Mouse (Mus musculus) natural killer cell, adult 2 months (primary cell): Measurements from ENCODE around the gene Rps7.

Experiments used
- DNase-seq, 2 experiments: peaks; one replicate each; pipeline ENCODE4 v3.0.0; 2022; ENCODE audit warnings: low spot score in 2 of 2

The Rps7 gene

DNA sequence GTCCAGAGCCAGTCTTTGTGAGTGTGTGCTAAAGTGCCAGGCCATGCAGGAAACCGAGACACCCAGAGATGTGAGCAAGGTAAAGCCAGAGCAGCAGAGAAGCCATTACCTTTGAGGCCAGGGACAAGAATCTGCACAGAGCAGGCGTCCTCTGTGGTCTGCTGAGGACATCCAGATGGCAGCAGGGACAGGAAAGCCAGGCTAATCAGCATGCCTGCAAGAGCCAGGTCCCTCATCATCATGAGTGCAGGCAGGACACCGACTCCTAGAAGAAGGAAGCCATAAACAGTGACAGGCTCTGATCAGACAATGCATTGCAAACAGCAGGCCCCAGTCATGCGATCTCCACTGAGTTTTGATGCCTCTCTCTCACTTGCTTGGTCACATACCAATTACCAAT, 18.5 kb downstream of the Rps7 start:
- DNase-seq, result no peak

DNA sequence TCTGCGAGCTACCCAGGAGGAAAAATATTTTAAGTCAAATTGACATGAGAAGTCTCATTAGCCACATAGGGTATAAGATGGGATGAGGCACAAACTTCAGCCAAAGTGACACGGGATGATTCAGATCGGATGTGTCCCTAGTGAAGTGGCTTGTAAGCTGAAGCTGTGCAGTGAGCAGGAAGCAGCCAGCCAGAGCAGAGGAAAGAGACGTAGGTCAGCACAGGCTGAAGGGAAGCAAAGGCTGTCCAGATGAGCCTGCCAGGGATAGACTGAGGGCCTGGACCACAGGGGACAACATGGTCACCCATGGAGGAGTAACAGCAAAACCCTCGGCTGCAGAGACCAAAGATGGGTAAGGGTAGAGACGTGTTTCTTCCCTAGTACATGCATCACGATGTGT, 21.4 kb downstream of the Rps7 start:
- DNase-seq, result no peak

DNA sequence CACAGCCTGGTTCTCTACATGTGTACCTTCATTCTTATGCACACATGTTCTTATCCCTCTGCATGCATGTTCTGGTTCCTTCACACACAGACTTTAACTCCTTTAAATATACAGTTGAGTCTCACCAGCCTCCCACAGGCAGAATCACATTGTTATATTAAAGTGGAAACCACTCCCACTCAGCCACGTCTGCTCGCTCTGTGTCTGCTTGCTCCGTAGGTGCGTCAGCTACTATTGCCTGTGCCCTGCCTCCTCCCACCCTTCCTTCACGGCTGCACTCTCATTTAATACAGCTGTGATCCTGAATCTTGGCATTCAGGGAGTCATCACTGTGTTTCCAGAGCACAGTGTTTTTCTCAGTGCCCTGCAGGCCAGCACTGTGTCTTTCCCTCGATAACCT, 23.4 kb downstream of the Rps7 start:
- no peak for DNase-seq

DNA sequence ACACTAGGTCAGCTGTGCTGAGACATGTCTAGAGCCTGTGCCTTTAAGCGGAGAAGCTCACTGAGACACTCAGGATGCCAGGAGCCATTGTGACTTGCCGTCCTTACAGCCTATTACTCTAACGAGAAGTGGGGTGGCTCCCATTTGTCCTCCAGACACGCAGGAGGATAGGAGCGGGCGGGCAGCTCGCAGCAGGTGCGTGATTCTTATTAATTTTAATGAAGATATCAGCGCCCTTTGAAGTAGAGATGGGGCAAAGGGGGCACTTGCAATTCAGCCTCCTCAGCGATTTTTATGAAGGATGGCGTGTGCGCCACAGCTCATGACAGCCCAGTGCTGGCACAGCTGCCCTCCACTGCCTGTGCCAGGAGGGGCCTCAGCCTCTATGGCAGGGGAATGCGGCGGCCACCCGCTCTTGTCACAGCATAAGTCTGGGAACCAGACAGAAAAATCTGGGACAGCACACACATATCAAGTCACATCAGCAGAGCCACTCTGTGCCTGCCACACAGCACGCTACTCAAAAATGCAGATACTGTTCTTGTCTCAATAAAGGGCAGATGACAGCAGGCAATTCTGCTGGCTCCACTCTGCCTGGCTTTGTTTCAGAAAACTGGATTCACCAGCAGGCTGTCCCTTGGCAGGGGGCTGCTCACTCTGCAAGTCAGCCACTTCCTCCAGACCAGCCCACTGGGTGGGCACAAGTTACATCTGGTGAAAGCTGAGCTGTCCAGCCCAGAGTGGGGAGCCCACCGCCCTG, 28.0 kb downstream of the Rps7 start:
- DNase-seq, result no peak

DNA sequence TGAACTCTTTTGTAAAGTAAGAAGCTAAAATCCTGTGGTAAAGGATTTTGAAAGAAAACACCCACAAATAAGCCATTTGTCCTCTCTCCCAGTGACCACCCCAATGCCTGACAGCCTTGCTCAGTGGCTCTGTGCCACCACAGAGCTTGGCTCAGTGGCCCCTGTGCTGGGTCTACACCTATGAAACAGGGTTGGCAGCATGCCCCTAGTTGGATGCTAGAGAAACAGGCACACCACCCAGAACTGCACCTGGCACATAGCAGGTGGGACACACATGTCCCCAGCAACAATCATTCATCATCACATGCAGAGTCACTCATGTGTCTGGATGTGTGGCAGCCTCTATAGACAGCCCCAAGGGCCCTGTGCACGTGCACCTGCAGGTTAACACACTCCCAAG, 32.3 kb downstream of the Rps7 start:
- no peak for DNase-seq

DNA sequence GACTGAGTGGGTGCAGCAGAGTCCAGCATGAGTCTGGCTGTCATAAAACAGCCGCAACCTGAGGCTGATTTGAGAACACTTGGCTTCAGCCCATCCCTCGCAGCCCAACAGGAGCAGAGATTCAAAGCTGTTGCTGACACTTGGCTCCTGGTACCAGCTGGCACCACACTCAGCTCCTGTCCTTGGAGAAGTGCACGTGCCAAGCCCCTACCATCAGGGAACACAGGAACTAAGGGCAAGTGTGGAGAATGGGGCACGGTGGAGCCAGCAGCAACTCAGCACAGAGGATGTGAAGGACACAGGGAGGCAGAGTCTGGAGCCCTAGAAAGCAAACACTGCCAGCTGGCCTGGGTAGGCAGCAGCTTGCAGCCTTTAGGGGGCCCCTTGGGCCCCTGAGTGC, 33.5 kb downstream of the Rps7 start:
- no peak for DNase-seq

DNA sequence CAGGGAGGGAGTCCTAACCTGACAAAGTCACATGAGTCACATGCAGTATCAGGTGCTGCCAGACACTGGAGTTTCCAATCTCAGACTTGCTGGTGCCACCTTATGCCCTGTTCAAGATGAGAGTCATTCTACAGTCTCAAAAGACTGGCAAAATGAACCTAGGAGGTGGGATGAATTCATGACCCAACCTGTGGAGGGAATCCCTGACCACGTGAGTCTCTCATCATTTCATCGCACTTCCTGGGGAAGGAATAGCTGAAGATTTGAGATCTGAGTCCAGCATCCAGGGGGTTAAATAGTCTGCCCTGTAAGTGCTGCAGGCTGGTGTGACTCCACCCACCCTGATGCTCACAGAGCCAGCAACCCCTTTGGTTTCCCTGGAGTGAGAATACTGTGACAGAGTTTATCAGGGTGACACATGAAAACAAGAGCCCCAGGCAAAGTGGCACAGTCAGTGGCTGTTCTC, 37.2 kb downstream of the Rps7 start:
- DNase-seq, result no peak

DNA sequence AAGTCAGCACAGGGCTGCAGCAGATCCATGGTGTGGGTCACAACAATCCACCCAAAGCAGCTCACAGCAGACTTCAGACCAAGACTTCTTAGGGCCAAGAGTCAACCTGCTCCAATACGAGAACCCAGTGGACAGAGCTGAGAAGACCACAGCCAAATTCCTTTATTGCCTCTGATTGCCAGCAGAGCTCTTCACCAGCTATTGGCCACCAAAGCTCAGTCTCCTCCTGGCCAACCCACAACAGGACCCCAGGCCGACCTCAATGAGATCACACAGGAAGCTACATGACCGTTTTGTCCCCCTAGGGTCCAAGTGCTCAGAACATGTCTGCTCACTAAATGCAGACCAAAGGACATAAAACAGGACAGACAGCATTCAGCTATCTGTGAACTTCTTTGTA, 37.6 kb downstream of the Rps7 start:
- DNase-seq, result no peak

DNA sequence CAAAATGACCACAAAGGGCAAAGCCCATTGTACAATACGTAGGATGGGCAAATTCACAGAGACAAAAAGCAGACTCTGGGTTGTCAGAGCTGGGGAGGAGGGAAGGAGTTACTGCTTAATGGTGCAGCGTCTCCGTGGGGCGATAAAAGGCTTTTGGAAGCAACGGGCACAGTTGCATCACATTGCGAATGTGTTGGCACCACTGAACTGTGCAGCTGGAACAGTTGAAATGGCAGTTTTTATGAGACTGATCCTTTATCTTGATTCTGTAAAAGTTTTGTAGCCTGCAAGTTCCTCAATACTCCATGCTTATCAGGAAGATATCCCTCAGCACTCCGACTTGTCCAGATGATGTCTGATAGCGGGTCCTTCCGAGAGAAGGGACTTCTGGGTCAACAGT, 38.1 kb downstream of the Rps7 start:
- no peak for DNase-seq

DNA sequence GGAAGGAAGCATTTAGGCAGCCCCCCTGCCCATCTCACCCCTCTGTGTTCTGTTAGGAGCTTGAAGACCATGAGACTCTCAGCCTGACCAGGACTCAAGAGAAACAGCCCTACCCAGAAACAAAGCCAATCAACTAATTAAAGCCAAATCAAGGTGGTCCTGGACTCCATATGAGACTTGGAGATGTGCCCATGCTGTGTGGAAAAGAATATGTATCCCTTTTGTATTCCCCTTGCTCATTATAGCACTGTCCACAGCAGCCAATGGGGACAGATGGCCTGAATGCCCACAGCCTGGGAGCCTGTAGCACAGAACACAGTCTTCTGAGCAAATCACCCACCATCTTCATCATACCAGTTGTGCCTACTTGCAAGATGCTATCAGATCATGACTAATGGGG, 38.9 kb downstream of the Rps7 start:
- DNase-seq, result no peak

DNA sequence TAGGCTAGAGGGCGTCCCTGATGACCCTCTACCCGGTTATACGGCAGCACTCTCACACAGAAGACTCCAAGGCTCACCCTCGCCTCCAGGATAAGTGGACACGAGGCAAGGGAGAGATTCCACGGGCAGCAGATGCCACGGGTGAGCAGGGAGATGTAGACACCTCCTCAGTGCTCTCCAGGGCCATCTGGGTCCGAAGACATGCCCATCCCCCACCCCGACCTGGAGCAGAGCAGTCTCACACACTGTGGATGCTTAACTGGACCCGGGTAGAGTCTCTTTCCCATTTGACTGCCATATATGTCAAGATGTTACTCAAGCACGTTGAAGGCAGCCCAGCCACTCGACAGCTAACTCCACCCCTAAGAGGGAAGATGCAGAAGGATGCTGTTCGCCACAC, 45.3 kb downstream of the Rps7 start:
- no peak for DNase-seq

DNA sequence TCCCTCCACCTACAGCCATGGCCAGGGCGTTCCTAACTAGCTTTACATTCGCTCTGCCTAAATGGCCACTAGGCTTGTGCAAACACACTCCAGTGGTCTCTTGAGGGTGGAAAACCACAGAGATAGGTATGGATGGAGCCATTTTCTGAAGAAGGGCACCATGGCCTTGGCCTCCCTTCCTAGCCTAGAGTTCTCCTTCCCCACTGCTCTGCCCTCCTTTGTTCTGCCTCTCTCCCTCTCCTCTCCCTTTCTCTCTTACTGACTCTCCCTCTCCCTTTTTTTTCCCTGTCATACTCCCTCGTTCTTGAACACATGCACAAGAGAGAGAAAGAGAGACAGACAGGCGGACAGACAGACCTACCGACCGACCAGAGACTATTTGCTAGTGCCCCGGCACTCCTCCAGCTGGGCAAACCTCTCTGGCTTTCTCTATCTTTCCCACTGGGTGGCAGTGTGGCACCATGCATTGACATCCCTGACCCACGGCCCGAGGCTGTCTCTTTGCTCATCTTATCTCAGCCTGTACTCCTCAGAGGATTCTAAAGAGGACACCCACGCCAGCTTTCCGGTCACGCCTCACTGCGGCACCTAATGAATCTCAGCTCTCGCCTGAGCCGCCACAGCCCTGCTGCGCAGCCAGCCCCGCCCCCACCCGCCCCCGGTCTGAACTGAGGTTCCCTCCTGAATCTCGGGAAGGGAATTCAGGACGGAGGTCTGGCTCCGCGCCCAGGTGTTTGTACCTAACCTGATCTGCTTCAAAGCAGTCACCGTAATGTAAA, 46.5 kb downstream of the Rps7 start:
- DNase-seq, result peak; percentile 22 to 57

DNA sequence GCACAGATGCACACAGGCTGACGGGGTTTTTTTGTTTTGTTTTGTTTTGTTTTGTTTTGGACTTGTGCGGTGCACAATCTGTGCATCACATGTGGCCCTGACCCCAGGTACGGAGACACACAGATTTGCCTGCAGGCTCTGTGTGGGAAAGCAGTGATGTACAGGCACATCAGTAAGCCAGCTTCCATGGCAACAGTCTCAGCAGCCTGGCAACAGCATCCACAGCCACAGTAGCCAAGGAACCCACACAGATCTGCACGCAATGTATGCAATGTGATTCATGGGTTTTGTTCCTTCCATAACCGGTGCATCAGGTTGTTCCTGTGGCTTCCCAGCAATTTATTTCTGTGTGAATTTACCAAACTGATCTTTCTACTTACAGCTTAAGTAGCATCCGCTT, 47.8 kb downstream of the Rps7 start:
- no peak for DNase-seq

DNA sequence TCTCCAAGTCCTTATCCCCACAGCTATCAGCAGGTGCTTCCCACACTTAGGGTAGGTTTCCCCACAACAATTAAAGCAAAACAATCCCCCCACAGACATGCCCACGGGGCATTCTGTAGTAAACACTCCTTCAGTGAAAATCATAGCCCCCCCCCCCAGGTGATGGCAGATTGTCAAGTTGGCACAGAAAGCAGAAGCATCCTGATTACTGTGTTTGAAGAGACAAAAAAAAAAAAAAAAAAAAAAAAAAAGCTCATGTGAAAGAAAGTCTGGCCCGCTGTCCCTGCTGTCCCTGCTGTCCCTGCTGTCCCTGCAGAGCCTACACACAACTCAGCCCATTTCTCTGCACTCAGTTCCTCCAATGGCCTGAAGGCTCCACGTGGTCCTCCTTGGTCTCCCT, 51.7 kb downstream of the Rps7 start:
- no peak for DNase-seq

DNA sequence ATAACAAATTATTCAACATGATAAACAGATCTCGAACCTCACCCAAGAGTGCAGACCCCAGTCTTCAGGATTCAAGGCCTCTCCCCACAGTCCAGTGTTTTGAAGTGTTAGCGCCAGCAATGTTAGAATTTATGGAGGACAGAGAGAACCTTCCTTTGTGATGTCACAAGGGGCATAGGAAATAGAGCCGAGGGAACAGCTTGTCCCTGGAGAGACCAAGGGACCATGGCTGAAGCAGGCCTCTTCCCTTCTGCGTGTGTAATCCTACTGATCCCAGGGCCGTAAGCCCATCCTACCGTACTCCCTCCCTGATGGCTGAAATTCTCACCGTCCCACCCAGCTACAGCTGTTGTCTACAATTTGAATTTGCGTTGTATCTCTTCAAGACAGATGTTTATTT, 53.3 kb downstream of the Rps7 start, which contains the start of gene Allc:
Allc (minus strand) TSS at position 101 of the 400 bp plus-strand sequence.
- DNase-seq, result no peak
